Mouse (Mus musculus): ENCODE results near the gene Gm17332. TPM values are rescaled to one million over a fixed set of nuclear protein-coding genes. Genes with fewer than 3 reads are reported as not detected.

Gm17332 gene
- polyA plus RNA-seq (2014; fragmentation: Illumina TruSeq; extraction: RNeasy Lipid Tissue Mini Kit (QIAGEN cat#74804); ENCODE audit: low read depth, low replicate concordance) = not detected

DNA sequence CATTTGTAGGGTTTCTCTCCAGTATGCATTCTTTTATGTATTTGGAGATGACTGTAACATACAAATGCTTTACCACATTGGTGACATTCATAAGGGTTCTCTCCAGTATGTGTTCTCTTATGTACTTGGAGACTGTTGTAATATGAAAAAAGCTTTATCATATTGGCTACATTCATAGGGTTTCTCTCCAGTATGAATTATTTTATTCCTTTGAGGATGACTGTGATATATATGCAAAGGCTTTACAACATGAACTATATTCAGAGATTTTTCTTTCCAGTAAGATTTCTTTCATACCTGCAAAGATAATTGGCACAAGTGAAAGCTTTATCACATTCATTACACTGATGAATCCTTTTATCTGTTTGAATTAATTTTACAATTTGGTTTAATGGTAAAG, at the start of gene Gm17332:
TSS of gene Gm17332 (minus strand) at position 101 of the 400 bp plus-strand sequence.

Other genes with a start within 250 kb of the Gm17332 start
- gene Erlec1, start 228.1 kb downstream of the Gm17332 start, polyA plus RNA-seq (2014; fragmentation: Illumina TruSeq; extraction: RNeasy Lipid Tissue Mini Kit (QIAGEN cat#74804); ENCODE audit: low read depth, low replicate concordance) = 304 TPM
- gene Chac2, start 196.1 kb downstream of the Gm17332 start, polyA plus RNA-seq (2014; fragmentation: Illumina TruSeq; extraction: RNeasy Lipid Tissue Mini Kit (QIAGEN cat#74804); ENCODE audit: low read depth, low replicate concordance) = 57.6 TPM
- gene Stc2, start 187.6 kb upstream of the Gm17332 start, polyA plus RNA-seq (2014; fragmentation: Illumina TruSeq; extraction: RNeasy Lipid Tissue Mini Kit (QIAGEN cat#74804); ENCODE audit: low read depth, low replicate concordance) = 0.58 TPM

Data from adrenal gland, adult 10 weeks (tissue).